Mouse (Mus musculus) ES-Bruce4 (cell line): ENCODE measurements around the gene Zfp174.

Experiments used
- CTCF ChIP-seq: IDR thresholded peaks from one replicate; pipeline ENCODE4 v1.8.1; 2011; ENCODE audit warnings: low read depth, low read length
- POLR2A ChIP-seq: IDR thresholded peaks from one replicate; pipeline ENCODE4 v1.8.1; 2011; ENCODE audit warnings: low read length; ENCODE audit not compliant: insufficient read depth

GRCm38 (mm10) chr16:3907471-3907870 lies 60.4 kb downstream of the Zfp174 start:
- TF ChIP-seq POLR2A (no peak), CTCF (no peak)
